Mouse (Mus musculus) liver, embryonic 15.5 days (tissue): ENCODE measurements around the gene Osgep. TPM values are rescaled to one million over a fixed set of nuclear protein-coding genes. Genes with fewer than 3 reads are reported as not detected.
"Not testable (repeated sequence)": the region's sequence is repeated elsewhere in the genome, so short reads cannot be mapped to it uniquely, and the experiment has no call there.

ENCODE experiments used
- ATAC-seq: fragments of 200-750 bp; cut with Nextera tagmentation; 2 replicates; pipeline ENCODE4 v1.8.0; 2017; ENCODE audit warnings: moderate number of reproducible peaks, mild to moderate bottlenecking, moderate library complexity; ENCODE audit not compliant: insufficient read depth
- H3K27ac ChIP-seq: fragments of 300-500 bp; sonication (generic); replicated peaks from 2 replicates; pipeline ENCODE4 v1.5.1; 2015; ENCODE audit warnings: mild to moderate bottlenecking, inconsistent platforms
- H3K27me3 ChIP-seq: fragments of 300-500 bp; sonication (generic); 2 replicates; pipeline ENCODE4 v1.6.1; 2015; ENCODE audit warnings: mild to moderate bottlenecking, inconsistent platforms
- H3K36me3 ChIP-seq: fragments of 300-500 bp; sonication (generic); replicated peaks from 2 replicates; pipeline ENCODE4 v1.6.1; 2015; ENCODE audit warnings: moderate library complexity, mild to moderate bottlenecking, inconsistent platforms
- H3K4me1 ChIP-seq: fragments of 300-500 bp; sonication (generic); replicated peaks from 2 replicates; pipeline ENCODE4 v1.6.1; 2015; ENCODE audit warnings: inconsistent platforms
- H3K4me2 ChIP-seq: fragments of 300-500 bp; sonication (generic); 2 replicates; pipeline ENCODE4 v1.6.1; 2015; ENCODE audit warnings: moderate library complexity, mild to moderate bottlenecking, inconsistent platforms
- H3K4me3 ChIP-seq: fragments of 300-500 bp; sonication (generic); replicated peaks from 2 replicates; pipeline ENCODE4 v1.5.1; 2015; ENCODE audit warnings: mild to moderate bottlenecking, inconsistent platforms
- H3K9ac ChIP-seq: fragments of 300-500 bp; sonication (generic); 2 replicates; pipeline ENCODE4 v1.6.1; 2015; ENCODE audit warnings: moderate library complexity, mild to moderate bottlenecking, inconsistent platforms
- H3K9me3 ChIP-seq: fragments of 300-500 bp; sonication (generic); replicated peaks from 2 replicates; pipeline ENCODE4 v1.6.1; 2016; ENCODE audit warnings: inconsistent platforms
- WGBS: fragments of 180-500 bp; shearing (Covaris S2); methylation state at CpG from one replicate; pipeline ENCODE4 v1.1.7; 2015; ENCODE audit warnings: mixed read lengths; ENCODE audit not compliant: insufficient replicate concordance; 5-methylcytosine and 5-hydroxymethylcytosine counted together
- polyA plus RNA-seq: library from polyadenylated mRNA; unstranded; fragments of >200 nt; fragmentation: Nextera tagmentation; extraction: Ambion mirVana; gene quantifications from 2 replicates; pipeline ENCODE4 v1.2.1, GENCODE M21; 2015

Gene Osgep
- polyA plus RNA-seq, 1 experiment from 2014 or later = 57.7 TPM

DNA sequence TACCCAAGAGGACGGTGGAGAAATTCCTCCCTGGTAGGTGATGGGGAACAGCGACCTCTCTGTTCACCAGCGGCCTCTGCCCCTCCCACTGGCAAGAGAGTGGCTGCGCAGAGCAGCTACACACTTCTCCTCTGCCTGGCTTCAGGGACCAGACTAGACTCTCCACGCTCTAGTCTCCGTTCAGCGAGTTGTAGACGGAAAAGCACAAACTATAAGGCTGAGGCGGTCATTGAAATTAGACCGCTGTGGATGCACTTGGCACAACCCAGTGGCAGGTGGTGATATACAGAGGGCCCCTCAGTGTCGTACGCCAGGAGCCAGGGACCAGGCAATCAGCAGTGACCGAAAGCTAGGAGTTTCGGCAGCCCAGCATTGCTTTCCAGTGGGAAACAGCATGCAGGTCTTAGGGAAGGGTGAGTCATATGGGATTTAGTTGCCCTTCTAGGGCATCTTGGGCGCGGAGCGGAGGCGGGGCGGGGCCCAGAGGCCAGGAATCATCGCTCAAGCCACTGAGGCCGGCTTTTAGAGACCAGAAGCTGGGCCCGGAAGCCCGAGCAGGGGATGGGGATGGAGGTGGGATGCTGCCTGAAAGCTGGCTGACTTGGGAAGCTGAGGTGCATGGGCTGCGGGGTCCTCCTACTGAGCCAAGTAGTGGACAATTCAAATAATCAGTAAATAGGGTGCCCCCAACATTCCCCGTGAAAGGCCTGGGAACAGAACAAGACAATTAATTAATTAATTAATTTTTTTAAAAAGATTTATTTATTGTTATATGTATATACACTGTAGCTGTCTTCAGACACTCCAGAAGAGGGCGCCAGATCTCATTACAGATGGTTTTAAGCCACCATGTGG is 20.5 kb downstream of the Osgep start:
- H3K9me3 ChIP-seq = no peaks in the 10 kb centered on the region
- 7% methylated on average over 26 of the region's 26 CpGs for WGBS
- no peaks in the 10 kb centered on the region for H3K36me3 ChIP-seq
- no peak overlapping the region; the same call in 1 of the 2 replicates for H3K9ac ChIP-seq
- peak overlapping the region; percentile 51 for H3K4me3 ChIP-seq
- peak overlapping the region; percentile 73 for H3K4me2 ChIP-seq
- no peaks in the 10 kb centered on the region for H3K27me3 ChIP-seq
- peaks cover 9% of the 10 kb centered on the region for H3K4me1 ChIP-seq
- no peak overlapping the region for H3K27ac ChIP-seq
- peak; percentile 63 for ATAC-seq

DNA sequence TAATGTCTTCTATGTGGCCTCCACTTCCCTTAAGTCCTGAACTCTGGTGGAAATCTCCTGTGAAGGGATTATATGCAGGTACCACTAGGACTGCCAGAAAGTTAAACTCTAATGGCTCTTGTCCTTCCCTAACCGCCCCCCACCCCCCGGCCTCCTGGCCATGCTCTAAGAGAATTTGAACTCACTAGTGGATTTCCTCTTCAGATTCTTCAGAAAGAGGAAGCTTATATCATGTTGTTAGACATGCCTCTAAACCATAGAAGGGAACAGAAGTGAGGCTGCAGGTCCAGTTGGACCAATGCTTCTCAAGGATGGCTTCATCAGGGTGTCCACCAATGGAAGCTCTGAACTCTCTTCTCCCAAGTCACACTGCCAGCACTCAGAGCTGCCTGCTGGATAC is 26.7 kb downstream of the Osgep start:
- H3K27me3 ChIP-seq = peaks cover 18% of the 10 kb centered on the region
- not testable (repeated sequence) for H3K4me2 ChIP-seq, ATAC-seq, H3K27ac ChIP-seq, H3K4me3 ChIP-seq, H3K9ac ChIP-seq, H3K9me3 ChIP-seq, H3K36me3 ChIP-seq, H3K4me1 ChIP-seq
- 44% methylated on average over 2 of the region's 2 CpGs for WGBS

DNA sequence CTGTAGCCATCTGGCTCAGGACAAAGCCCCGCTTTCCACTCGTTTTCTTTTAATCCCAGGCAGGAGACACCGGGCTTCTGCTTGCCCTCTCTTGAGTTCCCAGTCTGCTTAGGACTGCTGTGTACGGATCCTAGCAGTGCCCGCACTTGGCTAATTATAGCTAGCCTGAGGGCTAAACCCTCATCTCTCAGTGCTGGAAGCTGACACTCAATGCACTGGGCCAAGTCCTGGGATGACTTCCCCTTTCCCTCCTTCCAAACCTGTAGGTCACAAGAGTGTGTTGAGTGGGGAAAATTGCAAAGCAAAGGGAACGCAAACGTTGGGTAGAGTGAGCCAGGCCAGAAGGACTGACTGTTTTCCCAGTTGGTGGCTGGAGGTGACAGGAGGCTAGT is 27.3 kb downstream of the Osgep start, which contains the start of gene Klhl33:
Klhl33 (minus strand) TSS at position 134 of the 392 bp plus-strand sequence.
- Histone ChIP-seq H3K9me3 (no peaks in the 10 kb centered on the region), H3K27ac (0 out of 2 replicates have a peak within 1 kb of the TSS, but pooled peaks have one; percentile 29), H3K36me3 (no peaks in the 10 kb centered on the region), H3K4me1 (peaks cover 7% of the 10 kb centered on the region; the same call in 1 of the 2 replicates), H3K27me3 (peaks cover 18% of the 10 kb centered on the region), H3K4me3 (peak within 1 kb of the TSS; percentile 27), H3K4me2 (peak within 1 kb of the TSS; percentile 55), H3K9ac (no peak within 1 kb of the TSS)
- no peak for ATAC-seq
- 37% methylated on average over 7 of the region's 7 CpGs for WGBS

DNA sequence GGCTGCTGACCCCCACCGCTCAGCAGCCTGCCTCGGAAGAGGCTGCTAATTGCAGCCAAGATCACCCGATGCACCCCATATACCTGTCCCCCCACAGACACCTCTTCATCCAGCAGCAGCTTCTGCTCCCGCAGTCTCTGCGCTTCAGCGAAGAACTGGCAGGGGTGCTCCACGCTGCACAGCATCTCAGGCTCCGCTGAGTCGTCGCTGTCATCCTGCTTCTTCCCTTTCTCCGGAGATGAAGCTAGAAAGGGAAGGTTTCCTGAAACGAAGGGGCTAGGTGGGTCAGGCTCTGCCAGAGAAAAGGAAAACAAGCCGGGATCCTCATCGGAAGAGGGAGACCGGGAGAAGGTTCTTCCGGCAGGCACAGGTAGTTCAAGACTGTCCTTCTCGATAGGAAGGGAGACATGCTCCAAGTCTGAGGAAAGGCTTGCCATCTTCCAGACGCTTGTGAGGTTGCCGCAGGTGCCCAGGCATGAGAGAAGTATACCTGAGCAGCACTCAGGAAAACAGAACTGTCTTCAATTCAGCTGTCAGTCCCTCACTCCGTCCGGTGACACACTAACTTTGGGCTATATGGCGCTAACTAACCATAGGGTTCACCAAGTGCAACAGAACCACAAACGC is 27.8 kb downstream of the Osgep start:
- Histone ChIP-seq H3K27ac (0 out of 2 replicates have a peak overlapping the region, but pooled peaks have one; percentile 29), H3K27me3 (peaks cover 18% of the 10 kb centered on the region), H3K9ac (no peak overlapping the region), H3K4me3 (peak overlapping the region; percentile 27), H3K9me3 (no peaks in the 10 kb centered on the region), H3K4me1 (peaks cover 7% of the 10 kb centered on the region; the same call in 1 of the 2 replicates), H3K4me2 (peak overlapping the region; percentile 55), H3K36me3 (no peaks in the 10 kb centered on the region)
- 21% methylated on average over 23 of the region's 23 CpGs for WGBS
- no peak for ATAC-seq

- Histone ChIP-seq H3K4me2 (peak overlapping the region; percentile 55), H3K9ac (no peak overlapping the region), H3K4me3 (peak overlapping the region; percentile 27), H3K27ac (0 out of 2 replicates have a peak overlapping the region, but pooled peaks have one; percentile 29), H3K36me3 (no peaks in the 10 kb centered on the region), H3K27me3 (peaks cover 18% of the 10 kb centered on the region), H3K9me3 (no peaks in the 10 kb centered on the region), H3K4me1 (peaks cover 7% of the 10 kb centered on the region; the same call in 1 of the 2 replicates)
- peak; percentile 63 for ATAC-seq
- 18% methylated on average over 19 of the region's 19 CpGs for WGBS
These were observed 28.5 kb downstream of the Osgep start for GRCm38 (mm10) chr14:50895985-50896746.

DNA sequence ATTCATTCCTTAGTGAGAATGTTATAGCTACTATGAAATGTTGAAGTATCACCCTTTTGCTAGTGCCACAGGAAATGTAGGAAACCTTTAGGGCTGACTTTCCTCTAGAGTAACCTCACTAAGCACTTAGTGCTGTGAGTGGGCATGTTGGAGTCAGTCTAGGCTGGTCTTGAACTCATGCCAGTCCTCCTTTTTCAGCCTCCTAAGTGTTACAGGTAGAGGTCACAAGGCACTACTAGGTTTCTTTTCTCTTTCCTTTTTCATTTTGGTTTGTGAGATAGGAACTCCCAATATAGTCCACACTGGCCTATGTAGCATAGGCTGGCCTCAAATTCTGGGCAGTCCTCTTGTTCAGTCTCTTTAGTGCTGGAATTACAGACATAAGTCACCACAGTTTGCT is 29.3 kb downstream of the Osgep start:
- H3K4me3 ChIP-seq = no peak overlapping the region
- peaks cover 18% of the 10 kb centered on the region for H3K27me3 ChIP-seq
- no peaks in the 10 kb centered on the region for H3K36me3 ChIP-seq
- no peak overlapping the region for H3K27ac ChIP-seq
- no peak for ATAC-seq
- no peak overlapping the region for H3K9ac ChIP-seq
- peaks cover 7% of the 10 kb centered on the region; the same call in 1 of the 2 replicates for H3K4me1 ChIP-seq
- H3K4me2 ChIP-seq = no peak overlapping the region
- no peaks in the 10 kb centered on the region for H3K9me3 ChIP-seq

GRCm38 (mm10) chr14:50892541-50893459 is 31.9 kb downstream of the Osgep start:
- no peaks in the 10 kb centered on the region for H3K9me3 ChIP-seq
- no peak overlapping the region for H3K27ac ChIP-seq
- H3K4me1 ChIP-seq = peaks cover 7% of the 10 kb centered on the region; the same call in 1 of the 2 replicates
- H3K4me3 ChIP-seq = no peak overlapping the region
- peaks cover 18% of the 10 kb centered on the region for H3K27me3 ChIP-seq
- no peak overlapping the region for H3K9ac ChIP-seq
- no peaks in the 10 kb centered on the region for H3K36me3 ChIP-seq
- no peak overlapping the region for H3K4me2 ChIP-seq
- 66% methylated on average over 22 of the region's 22 CpGs for WGBS
- ATAC-seq = no peak

- Histone ChIP-seq H3K27me3 (peaks cover 14% of the 10 kb centered on the region), H3K9ac (no peak overlapping the region)
These were observed 32.6 kb downstream of the Osgep start for GRCm38 (mm10) chr14:50892091-50892490.

GRCm38 (mm10) chr14:50891621-50892020 is 33.1 kb downstream of the Osgep start:
- H3K9me3 ChIP-seq = no peaks in the 10 kb centered on the region
- H3K27me3 ChIP-seq = peaks cover 9% of the 10 kb centered on the region
- H3K4me1 ChIP-seq = peaks cover 4% of the 10 kb centered on the region; the same call in 1 of the 2 replicates
- no peak overlapping the region for H3K9ac ChIP-seq
- H3K36me3 ChIP-seq = no peaks in the 10 kb centered on the region
- WGBS = 70% methylated on average over 8 of the region's 8 CpGs
- no peak overlapping the region for H3K27ac ChIP-seq
- H3K4me2 ChIP-seq = no peak overlapping the region
- no peak for ATAC-seq
- H3K4me3 ChIP-seq = no peak overlapping the region

More at GRCm38 (mm10) chr14:50892091-50892490, 32.6 kb downstream of the Osgep start:
- no peak for ATAC-seq
- Histone ChIP-seq H3K36me3 (no peaks in the 10 kb centered on the region), H3K4me2 (no peak overlapping the region), H3K27ac (no peak overlapping the region), H3K9me3 (no peaks in the 10 kb centered on the region), H3K4me1 (peaks cover 7% of the 10 kb centered on the region; the same call in 1 of the 2 replicates), H3K4me3 (no peak overlapping the region)
- 61% methylated on average over 7 of the region's 7 CpGs for WGBS
